Mouse (Mus musculus) brain, embryonic 14.5 days (tissue): Measurements from ENCODE around the gene Nol11.

ENCODE experiments used
- CTCF ChIP-seq: fragments of 200-500 bp; IDR thresholded peaks from 2 replicates; pipeline ENCODE4 v1.5.1; 2012; ENCODE audit warnings: inconsistent platforms, mild to moderate bottlenecking, moderate library complexity, borderline replicate concordance; ENCODE audit not compliant: insufficient read depth, insufficient read length; ENCODE audit errors: extremely low read depth
- POLR2A ChIP-seq: fragments of 200-500 bp; IDR thresholded peaks from 2 replicates; pipeline ENCODE4 v1.6.1; 2012; ENCODE audit warnings: mild to moderate bottlenecking, inconsistent platforms, borderline replicate concordance; ENCODE audit not compliant: poor library complexity, insufficient read depth, insufficient read length, severe bottlenecking; ENCODE audit errors: extremely low read depth

DNA sequence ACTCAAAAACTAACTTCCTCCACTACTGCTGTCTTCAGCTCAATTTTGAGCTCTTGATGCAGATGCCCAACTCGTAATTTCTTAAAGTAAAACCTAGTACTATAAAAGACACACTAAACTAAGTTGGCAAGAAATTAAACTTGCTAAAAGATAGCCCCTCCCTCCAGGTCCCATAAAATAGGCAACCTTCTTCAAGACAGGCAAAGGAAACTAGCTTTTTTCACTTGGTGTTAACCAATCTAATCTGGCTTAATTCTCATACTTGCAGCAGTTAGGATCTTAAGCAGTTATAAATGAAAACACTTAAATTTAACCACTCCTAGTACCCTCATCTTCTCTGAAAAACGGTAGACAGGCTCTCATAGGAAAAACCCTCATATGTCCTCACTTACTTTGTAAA is 59.5 kb downstream of the Nol11 start:
- TF ChIP-seq CTCF = no peak
- TF ChIP-seq POLR2A = no peak
